Mouse (Mus musculus) urinary bladder, adult 18-20 months (tissue): Measurements from ENCODE around the gene Fam171b.

Experiments
- DNase-seq, 2 experiments: peaks; one replicate each; pipeline ENCODE4 v3.0.0; 2022; ENCODE audit warnings: low spot score in 2 of 2, mixed read lengths in 2 of 2

The Fam171b gene

GRCm38 (mm10) chr2:83812483-83813272 is at the start of gene Fam171b:
Gene Fam171b (plus strand): TSS chr2:83812636.
- DNase-seq: peak; percentile 44 to 56

DNA sequence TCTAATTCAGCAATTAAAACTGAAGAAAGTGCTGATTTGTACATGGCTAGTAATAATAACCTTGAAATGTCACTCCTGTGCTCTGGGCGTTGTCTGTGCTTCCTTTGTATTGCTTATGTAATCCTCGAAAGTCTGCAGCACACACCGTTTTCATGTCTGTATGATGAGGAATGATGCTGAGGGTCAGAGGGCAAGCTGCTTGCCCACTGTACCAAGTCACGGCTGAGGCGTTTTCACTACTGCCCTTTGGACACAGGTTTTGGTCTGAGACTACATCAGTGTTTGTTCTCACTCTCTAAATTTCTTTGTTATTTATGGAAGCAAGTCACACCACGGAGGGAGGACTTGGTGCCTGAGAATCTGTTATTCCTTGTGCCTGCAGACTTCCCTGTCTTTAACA is 46.4 kb upstream of the Fam171b start:
- DNase-seq: no peak

DNA sequence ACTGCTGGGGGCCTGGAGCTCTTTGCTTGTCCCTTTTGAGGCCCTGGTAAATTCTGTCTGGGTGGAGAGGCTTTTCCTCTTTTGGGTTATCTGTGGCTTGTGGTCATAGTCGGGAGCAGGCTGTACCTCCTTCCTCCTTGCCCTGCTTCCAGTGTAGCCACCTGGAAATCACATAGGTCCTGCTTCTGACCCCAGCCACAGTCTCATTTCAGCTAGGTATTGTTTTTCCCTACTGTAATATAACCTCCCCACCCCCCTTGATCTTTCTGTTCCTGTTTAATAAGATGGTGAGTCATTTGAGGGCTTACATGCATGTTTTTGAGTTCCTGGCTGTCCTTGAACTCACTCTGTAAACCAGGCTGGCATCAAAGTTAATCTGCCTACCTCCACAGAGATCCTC is 45.6 kb upstream of the Fam171b start:
- DNase-seq: no peak

- no peak for DNase-seq
Observed at GRCm38 (mm10) chr2:83768311-83769047, 44.0 kb upstream of the Fam171b start.

GRCm38 (mm10) chr2:83771155-83771812 is 41.2 kb upstream of the Fam171b start:
- DNase-seq: peak; percentile 18 to 40

- no peak for DNase-seq
Observed at GRCm38 (mm10) chr2:83791330-83792073, 20.9 kb upstream of the Fam171b start.

DNA sequence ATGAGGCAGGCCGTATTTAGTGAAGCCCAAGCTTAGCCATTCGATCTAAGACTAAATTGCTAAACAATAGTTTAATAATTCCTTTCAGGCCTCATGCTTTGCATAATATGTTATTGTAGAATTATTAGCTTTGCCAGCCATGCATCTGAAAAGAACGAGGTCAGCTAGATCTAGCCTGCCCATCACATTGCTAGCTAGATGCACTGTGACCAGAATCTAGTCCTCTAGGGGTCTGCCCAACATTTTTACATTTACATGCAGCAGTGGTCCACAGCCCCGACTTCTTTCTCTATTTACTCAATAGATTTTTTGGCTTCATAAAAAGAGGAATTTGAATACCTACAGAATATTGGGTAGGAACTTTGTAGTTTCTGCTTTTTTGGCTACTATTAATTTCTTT is 20.3 kb upstream of the Fam171b start:
- no peak for DNase-seq

- no peak for DNase-seq
Observed at GRCm38 (mm10) chr2:83795766-83796165, 16.7 kb upstream of the Fam171b start.

DNA sequence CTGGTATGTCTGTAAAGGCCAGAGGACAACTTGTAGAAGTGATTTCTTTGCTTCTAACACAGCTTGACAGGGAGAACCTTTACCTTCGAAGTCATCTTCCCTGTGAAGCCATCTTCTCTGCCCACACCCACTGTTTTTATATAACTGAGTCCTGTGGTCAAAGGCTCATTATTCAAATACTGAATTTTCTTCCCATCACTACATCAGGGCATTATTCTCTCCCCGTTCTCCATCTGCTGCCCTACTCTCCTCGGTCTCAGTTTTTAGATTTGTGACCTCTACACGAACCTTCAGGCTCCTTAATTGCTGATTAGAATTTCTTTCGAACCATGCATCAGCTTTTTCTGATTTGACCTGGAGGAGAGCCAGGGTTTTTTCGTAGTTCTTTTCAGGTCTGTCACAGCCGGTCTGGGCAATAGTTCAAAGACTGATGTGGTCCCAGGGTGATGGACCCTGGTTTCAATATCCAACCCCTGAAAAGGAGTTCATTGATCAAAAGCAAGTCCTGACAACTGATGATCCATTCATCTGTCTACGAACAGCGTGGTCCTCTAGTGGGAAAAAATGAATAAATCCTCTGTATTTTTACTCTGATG is 14.4 kb upstream of the Fam171b start:
- no peak for DNase-seq

DNA sequence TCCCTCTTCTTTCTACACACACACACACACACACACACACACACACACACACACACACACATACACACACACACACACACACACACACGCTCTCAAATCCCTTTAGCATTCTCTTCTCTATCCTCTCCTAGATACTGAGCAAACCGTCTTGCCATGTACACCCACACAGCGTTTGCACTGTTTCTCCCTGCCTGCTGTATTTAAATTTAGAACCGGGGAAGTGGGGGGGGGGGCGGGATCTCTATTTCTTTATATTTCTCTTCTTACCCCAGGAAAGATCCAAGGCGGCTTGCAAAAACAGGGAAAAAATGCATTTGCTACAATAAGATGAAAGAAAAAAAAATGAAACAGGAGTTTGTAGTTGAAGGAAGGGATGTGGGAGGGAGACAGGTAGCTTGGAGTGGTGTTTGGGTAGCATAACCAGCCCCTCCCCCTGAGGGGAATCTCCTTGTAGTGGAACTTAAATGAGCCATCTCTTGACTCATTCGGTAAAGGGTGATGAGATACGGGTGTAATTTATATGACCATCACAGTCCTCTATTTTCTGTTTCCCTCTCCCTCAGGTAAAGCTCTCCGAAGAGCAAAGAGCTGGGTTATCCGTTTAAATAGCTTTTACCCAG is 947 bp downstream of the Fam171b start:
- no peak for DNase-seq

DNA sequence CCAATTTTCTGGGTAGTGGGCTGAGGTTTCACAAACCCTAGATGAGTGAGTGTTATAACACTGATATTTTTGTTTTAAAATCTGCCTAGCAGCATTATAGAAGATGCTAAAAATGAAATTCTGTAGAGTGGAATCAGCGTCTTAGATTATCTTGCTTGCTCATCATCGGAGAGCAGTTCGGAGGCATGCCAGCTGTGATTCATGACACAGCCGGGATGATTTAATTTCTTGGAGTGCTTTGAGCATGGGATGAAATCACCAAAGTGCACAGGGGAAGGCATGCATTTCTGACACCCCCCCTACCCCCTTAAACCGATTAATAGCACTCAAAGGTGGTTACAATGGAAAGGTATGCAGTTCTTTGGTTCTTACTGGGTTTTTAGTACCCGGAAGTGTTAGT is 1.6 kb downstream of the Fam171b start:
- DNase-seq: peak in 1 of 2 experiments; percentile 14

GRCm38 (mm10) chr2:83816147-83816546 is 3.7 kb downstream of the Fam171b start:
- DNase-seq: no peak

GRCm38 (mm10) chr2:83825161-83825560 is 12.7 kb downstream of the Fam171b start:
- no peak for DNase-seq

GRCm38 (mm10) chr2:83828895-83829539 is 16.6 kb downstream of the Fam171b start:
- DNase-seq: no peak

DNA sequence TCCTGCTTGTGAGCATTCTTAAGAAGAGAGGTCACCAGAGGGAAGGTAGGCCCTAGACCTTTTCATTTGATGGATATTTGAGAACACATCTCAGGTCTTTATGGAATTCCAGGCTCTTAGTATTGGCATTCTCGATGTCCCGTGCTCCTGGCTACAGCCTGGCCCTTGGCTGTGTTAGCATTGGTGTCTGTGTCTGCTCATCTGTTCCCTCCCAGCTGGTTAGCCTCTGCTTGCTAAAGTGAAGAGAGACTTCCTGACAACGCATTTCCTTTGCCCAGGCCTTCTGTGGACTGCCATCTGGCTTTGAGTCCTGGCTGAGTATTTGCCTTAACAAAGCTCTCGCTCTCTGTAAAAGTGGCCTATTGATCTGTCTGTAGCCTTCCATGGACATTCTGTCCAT is 20.5 kb downstream of the Fam171b start:
- DNase-seq: no peak

DNA sequence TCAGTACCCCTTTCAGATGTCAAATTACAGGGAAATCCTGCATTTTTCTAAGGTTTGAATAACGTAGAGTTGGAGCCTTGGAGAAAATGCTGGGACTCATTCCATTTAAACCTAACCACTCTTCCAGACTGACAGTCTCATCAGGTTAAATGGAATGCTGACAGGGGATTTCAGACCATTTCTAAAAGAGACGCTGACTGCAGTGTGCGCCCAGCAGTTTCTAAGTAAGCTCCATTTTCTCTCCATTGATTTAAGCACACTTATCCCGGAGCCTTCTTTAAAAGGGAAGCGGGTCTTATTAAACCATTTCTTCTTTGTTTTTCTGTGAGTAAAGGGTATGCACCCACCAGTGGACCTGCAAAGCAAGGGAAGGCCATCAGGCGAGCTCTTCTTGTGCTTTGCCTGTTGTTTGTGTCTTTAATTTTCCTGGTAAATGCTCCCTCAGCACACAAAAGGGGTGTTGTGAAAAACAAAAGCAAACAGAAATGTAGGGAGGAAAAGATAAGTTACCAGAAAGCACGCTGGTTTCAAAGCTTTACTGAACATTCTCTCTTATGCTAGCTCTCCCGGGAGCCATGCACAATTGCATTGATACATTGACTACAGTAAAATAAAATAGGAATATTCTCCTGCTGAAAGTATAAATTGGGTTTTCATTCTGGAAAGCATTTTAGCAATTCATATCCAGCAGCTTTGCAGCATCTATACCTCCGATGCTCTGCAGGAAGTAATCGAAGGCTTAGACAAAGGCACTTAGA is 23.1 kb downstream of the Fam171b start:
- no peak for DNase-seq

GRCm38 (mm10) chr2:83848495-83848894 is 36.1 kb downstream of the Fam171b start:
- no peak for DNase-seq

- no peak for DNase-seq
Observed at GRCm38 (mm10) chr2:83853423-83853822, 41.0 kb downstream of the Fam171b start.

DNA sequence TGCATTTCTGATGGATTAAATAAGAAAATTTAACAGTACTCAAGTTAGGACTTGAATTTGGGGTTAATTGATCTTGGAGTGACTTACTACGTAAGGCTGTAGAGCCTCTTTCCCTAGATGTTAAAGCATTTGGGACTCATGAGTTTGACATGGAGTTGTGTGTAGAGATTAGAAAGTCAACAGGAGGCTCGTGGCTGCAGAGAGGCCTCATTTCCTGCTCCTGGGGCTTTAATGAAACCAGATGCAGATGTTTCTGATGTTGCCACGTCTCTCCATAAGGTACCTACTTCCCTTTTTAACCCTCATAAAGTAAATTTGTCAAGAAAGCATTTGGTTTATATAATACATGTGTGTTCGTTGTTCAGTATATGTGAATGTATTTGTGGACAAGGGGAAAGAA is 43.8 kb downstream of the Fam171b start:
- no peak for DNase-seq
